Mouse (Mus musculus): ENCODE results near the gene Bnc2. TPM values are rescaled to one million over a fixed set of nuclear protein-coding genes. Genes with fewer than 3 reads are reported as not detected.

Bnc2 gene
- polyA plus RNA-seq, 1 experiment from 2014 or later = 7.0 TPM

GRCm38 (mm10) chr4:84637641-84638040, 37.4 kb downstream of the Bnc2 start:
- Histone ChIP-seq H3K4me2 (ENCODE audit: low read length) (peak overlapping the region; percentile 34), H3K4me3 (ENCODE audit: low read length) (no peak overlapping the region), H3K9ac (ENCODE audit: low read depth, low read length) (no peak overlapping the region; the same call in 1 of the 2 replicates), H3K27me3 (replicated peaks; ENCODE audit: control insufficient read depth, insufficient read depth, low read length) (peaks cover 5% of the 10 kb centered on the region), H3K9me3 (ENCODE audit: control insufficient read depth, low read length) (no peaks in the 10 kb centered on the region), H3K36me3 (ENCODE audit: control insufficient read depth, insufficient read depth, low read length) (no peaks in the 10 kb centered on the region), H3K4me1 (ENCODE audit: control insufficient read depth, insufficient read depth, low read depth, low read length) (peaks cover 6% of the 10 kb centered on the region), H3K27ac (ENCODE audit: low read depth, low read length) (no peak overlapping the region)
- WGBS = 3% methylated on average over 10 of the region's 10 CpGs
- ATAC-seq = peak; percentile 52; the same call in 1 of the 2 replicates

- Histone ChIP-seq H3K27me3 (replicated peaks; ENCODE audit: control insufficient read depth, insufficient read depth, low read length) (peaks cover 3% of the 10 kb centered on the region; the same call in 1 of the 2 replicates), H3K27ac (ENCODE audit: low read depth, low read length) (no peak overlapping the region), H3K4me2 (ENCODE audit: low read length) (no peak overlapping the region), H3K9ac (ENCODE audit: low read depth, low read length) (no peak overlapping the region), H3K4me1 (ENCODE audit: control insufficient read depth, insufficient read depth, low read depth, low read length) (peaks cover 6% of the 10 kb centered on the region), H3K36me3 (ENCODE audit: control insufficient read depth, insufficient read depth, low read length) (no peaks in the 10 kb centered on the region), H3K4me3 (ENCODE audit: low read length) (no peak overlapping the region), H3K9me3 (ENCODE audit: control insufficient read depth, low read length) (no peaks in the 10 kb centered on the region)
- WGBS = 43% methylated on average over 4 of the region's 4 CpGs
- no peak for ATAC-seq
These were observed 40.3 kb downstream of the Bnc2 start for GRCm38 (mm10) chr4:84634751-84635150.

- no peak overlapping the region for H3K4me3 ChIP-seq (ENCODE audit: low read length)
- ATAC-seq = no peak
- H3K27ac ChIP-seq (ENCODE audit: low read depth, low read length) = no peak overlapping the region
- 90% methylated on average over 1 of the region's 1 CpGs for WGBS
- peaks cover 3% of the 10 kb centered on the region; the same call in 1 of the 2 replicates for H3K27me3 ChIP-seq (replicated peaks; ENCODE audit: control insufficient read depth, insufficient read depth, low read length)
- no peak overlapping the region for H3K9ac ChIP-seq (ENCODE audit: low read depth, low read length)
- no peaks in the 10 kb centered on the region for H3K9me3 ChIP-seq (ENCODE audit: control insufficient read depth, low read length)
- peaks cover 6% of the 10 kb centered on the region for H3K4me1 ChIP-seq (ENCODE audit: control insufficient read depth, insufficient read depth, low read depth, low read length)
- no peaks in the 10 kb centered on the region for H3K36me3 ChIP-seq (ENCODE audit: control insufficient read depth, insufficient read depth, low read length)
- H3K4me2 ChIP-seq (ENCODE audit: low read length) = no peak overlapping the region
These were observed 41.1 kb downstream of the Bnc2 start for GRCm38 (mm10) chr4:84633991-84634390.

GRCm38 (mm10) chr4:84632832-84633789, 42.0 kb downstream of the Bnc2 start:
- Histone ChIP-seq H3K9ac (ENCODE audit: low read depth, low read length) (no peak overlapping the region), H3K4me1 (ENCODE audit: control insufficient read depth, insufficient read depth, low read depth, low read length) (peaks cover 6% of the 10 kb centered on the region), H3K9me3 (ENCODE audit: control insufficient read depth, low read length) (no peaks in the 10 kb centered on the region), H3K27ac (ENCODE audit: low read depth, low read length) (no peak overlapping the region), H3K36me3 (ENCODE audit: control insufficient read depth, insufficient read depth, low read length) (no peaks in the 10 kb centered on the region), H3K4me2 (ENCODE audit: low read length) (no peak overlapping the region), H3K4me3 (ENCODE audit: low read length) (no peak overlapping the region), H3K27me3 (replicated peaks; ENCODE audit: control insufficient read depth, insufficient read depth, low read length) (peaks cover 3% of the 10 kb centered on the region; the same call in 1 of the 2 replicates)
- WGBS = 79% methylated on average over 12 of the region's 12 CpGs
- no peak for ATAC-seq

GRCm38 (mm10) chr4:84627616-84628015, 47.5 kb downstream of the Bnc2 start:
- Histone ChIP-seq H3K9ac (ENCODE audit: low read depth, low read length) (no peak overlapping the region), H3K27ac (ENCODE audit: low read depth, low read length) (no peak overlapping the region), H3K4me1 (ENCODE audit: control insufficient read depth, insufficient read depth, low read depth, low read length) (no peaks in the 10 kb centered on the region), H3K4me2 (ENCODE audit: low read length) (no peak overlapping the region), H3K27me3 (replicated peaks; ENCODE audit: control insufficient read depth, insufficient read depth, low read length) (no peaks in the 10 kb centered on the region), H3K9me3 (ENCODE audit: control insufficient read depth, low read length) (no peaks in the 10 kb centered on the region), H3K4me3 (ENCODE audit: low read length) (no peak overlapping the region), H3K36me3 (ENCODE audit: control insufficient read depth, insufficient read depth, low read length) (no peaks in the 10 kb centered on the region)
- WGBS = 95% methylated on average over 7 of the region's 7 CpGs
- ATAC-seq = no peak

GRCm38 (mm10) chr4:84623312-84623711, 51.8 kb downstream of the Bnc2 start:
- Histone ChIP-seq H3K4me1 (ENCODE audit: control insufficient read depth, insufficient read depth, low read depth, low read length) (no peaks in the 10 kb centered on the region), H3K9me3 (ENCODE audit: control insufficient read depth, low read length) (no peaks in the 10 kb centered on the region), H3K36me3 (ENCODE audit: control insufficient read depth, insufficient read depth, low read length) (no peaks in the 10 kb centered on the region), H3K27ac (ENCODE audit: low read depth, low read length) (no peak overlapping the region), H3K9ac (ENCODE audit: low read depth, low read length) (no peak overlapping the region), H3K4me3 (ENCODE audit: low read length) (no peak overlapping the region), H3K27me3 (replicated peaks; ENCODE audit: control insufficient read depth, insufficient read depth, low read length) (no peaks in the 10 kb centered on the region), H3K4me2 (ENCODE audit: low read length) (no peak overlapping the region)
- 58% methylated on average over 5 of the region's 5 CpGs for WGBS
- no peak for ATAC-seq

- no peak for ATAC-seq
- Histone ChIP-seq H3K4me1 (ENCODE audit: control insufficient read depth, insufficient read depth, low read depth, low read length) (no peaks in the 10 kb centered on the region), H3K27ac (ENCODE audit: low read depth, low read length) (no peak overlapping the region), H3K27me3 (replicated peaks; ENCODE audit: control insufficient read depth, insufficient read depth, low read length) (no peaks in the 10 kb centered on the region), H3K36me3 (ENCODE audit: control insufficient read depth, insufficient read depth, low read length) (no peaks in the 10 kb centered on the region), H3K9me3 (ENCODE audit: control insufficient read depth, low read length) (no peaks in the 10 kb centered on the region), H3K4me2 (ENCODE audit: low read length) (no peak overlapping the region), H3K9ac (ENCODE audit: low read depth, low read length) (no peak overlapping the region), H3K4me3 (ENCODE audit: low read length) (no peak overlapping the region)
- WGBS = 94% methylated on average over 3 of the region's 3 CpGs
These were observed 53.3 kb downstream of the Bnc2 start for GRCm38 (mm10) chr4:84621785-84622184.

GRCm38 (mm10) chr4:84609861-84610260, 65.2 kb downstream of the Bnc2 start:
- WGBS = 60% methylated on average over 4 of the region's 4 CpGs
- no peak for ATAC-seq
- Histone ChIP-seq H3K27ac (ENCODE audit: low read depth, low read length) (no peak overlapping the region), H3K4me1 (ENCODE audit: control insufficient read depth, insufficient read depth, low read depth, low read length) (no peaks in the 10 kb centered on the region), H3K4me2 (ENCODE audit: low read length) (no peak overlapping the region), H3K9ac (ENCODE audit: low read depth, low read length) (no peak overlapping the region), H3K9me3 (ENCODE audit: control insufficient read depth, low read length) (peaks cover 2% of the 10 kb centered on the region; the same call in 1 of the 2 replicates), H3K4me3 (ENCODE audit: low read length) (no peak overlapping the region), H3K36me3 (ENCODE audit: control insufficient read depth, insufficient read depth, low read length) (no peaks in the 10 kb centered on the region), H3K27me3 (replicated peaks; ENCODE audit: control insufficient read depth, insufficient read depth, low read length) (no peaks in the 10 kb centered on the region)

- no peak overlapping the region for H3K4me2 ChIP-seq (ENCODE audit: low read length)
- H3K9me3 ChIP-seq (ENCODE audit: control insufficient read depth, low read length) = peaks cover 2% of the 10 kb centered on the region; the same call in 1 of the 2 replicates
- no peaks in the 10 kb centered on the region for H3K27me3 ChIP-seq (replicated peaks; ENCODE audit: control insufficient read depth, insufficient read depth, low read length)
- WGBS = 100% methylated on average over 1 of the region's 1 CpGs
- H3K4me1 ChIP-seq (ENCODE audit: control insufficient read depth, insufficient read depth, low read depth, low read length) = no peaks in the 10 kb centered on the region
- H3K36me3 ChIP-seq (ENCODE audit: control insufficient read depth, insufficient read depth, low read length) = no peaks in the 10 kb centered on the region
- H3K4me3 ChIP-seq (ENCODE audit: low read length) = no peak overlapping the region
- ATAC-seq = no peak
- H3K27ac ChIP-seq (ENCODE audit: low read depth, low read length) = no peak overlapping the region
- H3K9ac ChIP-seq (ENCODE audit: low read depth, low read length) = no peak overlapping the region
These were observed 70.6 kb downstream of the Bnc2 start for GRCm38 (mm10) chr4:84604461-84604860.
